Mouse (Mus musculus) liver, postnatal 0 days (tissue): ENCODE data around the gene Mboat2. TPM values are rescaled to one million over a fixed set of nuclear protein-coding genes. Genes with fewer than 3 reads are reported as not detected.

Experiments
- ATAC-seq: fragments of 200-750 bp; cut with Nextera tagmentation; 2 replicates; pipeline ENCODE4 v1.8.0; 2017; ENCODE audit warnings: mild to moderate bottlenecking, moderate library complexity
- DNase-seq: peaks from one replicate; pipeline ENCODE4 v3.0.0-alpha.2; 2016
- H3K27ac ChIP-seq: fragments of 300-500 bp; sonication (generic); 2 replicates; pipeline ENCODE4 v1.5.1; 2014; ENCODE audit warnings: antibody characterized with exemption, moderate library complexity, mild to moderate bottlenecking, low read depth
- H3K27me3 ChIP-seq: fragments of 300-500 bp; sonication (generic); 2 replicates; pipeline ENCODE4 v1.6.1; 2014; ENCODE audit warnings: low read length, control low read depth, mixed read lengths; ENCODE audit not compliant: insufficient read depth
- H3K36me3 ChIP-seq: fragments of 300-500 bp; sonication (generic); replicated peaks from 2 replicates; pipeline ENCODE4 v1.6.1; 2014; ENCODE audit warnings: mild to moderate bottlenecking, control low read depth, low read length, moderate library complexity, mixed read lengths; ENCODE audit not compliant: insufficient read depth
- H3K4me1 ChIP-seq: fragments of 300-500 bp; sonication (generic); 2 replicates; pipeline ENCODE4 v1.6.1; 2014; ENCODE audit warnings: antibody characterized with exemption, mild to moderate bottlenecking, control low read depth; ENCODE audit not compliant: insufficient read depth
- H3K4me2 ChIP-seq: fragments of 300-500 bp; sonication (generic); 2 replicates; pipeline ENCODE4 v1.6.1; 2014; ENCODE audit warnings: low read depth, mild to moderate bottlenecking, low read length, moderate library complexity, mixed read lengths
- H3K4me3 ChIP-seq: fragments of 300-500 bp; sonication (generic); 2 replicates; pipeline ENCODE4 v1.5.1; 2014; ENCODE audit warnings: low read depth, low read length
- H3K9ac ChIP-seq: fragments of 300-500 bp; sonication (generic); replicated peaks from 2 replicates; pipeline ENCODE4 v1.6.1; 2014; ENCODE audit warnings: mild to moderate bottlenecking, moderate library complexity
- H3K9me3 ChIP-seq: fragments of 300-500 bp; sonication (generic); 2 replicates; pipeline ENCODE4 v1.6.1; 2016; ENCODE audit warnings: mild to moderate bottlenecking, control low read depth, low read length, mixed read lengths
- CTCF ChIP-seq: sonication (generic); IDR thresholded peaks from 2 replicates; pipeline ENCODE4 v1.5.1; 2016; ENCODE audit warnings: antibody characterized with exemption, low read depth
- EP300 ChIP-seq: IDR thresholded peaks from 2 replicates; pipeline ENCODE4 v1.6.1; 2016; ENCODE audit warnings: antibody characterized with exemption, low read depth, mild to moderate bottlenecking
- WGBS: fragments of 180-500 bp; shearing (Covaris S2); extraction: QIAGEN DNeasy Blood & Tissue Kit; methylation state at CpG from one replicate; pipeline ENCODE4 v1.1.7; 2014; ENCODE audit not compliant: insufficient replicate concordance; 5-methylcytosine and 5-hydroxymethylcytosine counted together
- polyA plus RNA-seq: library from polyadenylated mRNA; unstranded; fragments of >200 nt; fragmentation: Nextera tagmentation; extraction: Ambion mirVana; gene quantifications from 2 replicates; pipeline ENCODE4 v1.2.1, GENCODE M21; 2015

Mboat2 gene
- polyA plus RNA-seq, 1 experiment from 2014 or later = 2.0 TPM

DNA sequence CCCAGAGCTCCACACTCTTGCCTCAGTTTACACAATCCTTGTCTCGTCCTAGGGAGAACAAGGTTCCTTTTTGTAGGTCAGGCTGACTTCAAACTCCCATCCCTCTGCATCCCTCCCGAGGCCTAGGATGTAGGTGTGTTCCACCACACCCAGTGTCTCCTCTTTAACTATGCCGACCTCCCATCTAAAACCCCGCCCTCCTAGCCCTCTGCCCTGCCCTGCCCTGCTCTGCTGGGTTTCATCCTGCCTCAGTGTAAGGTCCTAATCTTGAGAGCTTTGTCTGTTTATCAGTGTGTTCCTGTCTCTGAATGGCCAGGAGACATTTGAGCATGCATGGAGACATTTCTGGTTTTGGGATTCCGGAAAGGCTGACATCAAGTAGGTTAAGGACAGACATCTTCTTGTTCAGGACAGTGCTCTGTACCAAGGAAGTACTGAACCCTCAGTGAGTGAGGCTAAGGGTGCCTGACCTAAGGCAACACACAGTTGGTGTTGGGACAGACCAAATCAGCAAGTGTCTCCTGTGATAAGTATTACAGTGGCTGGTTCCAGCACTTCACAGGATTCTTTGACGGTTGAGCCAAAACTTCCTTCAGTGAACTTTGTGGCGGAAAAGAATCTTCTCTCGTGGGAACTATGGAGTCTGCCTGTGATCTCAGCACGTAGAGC lies 112.1 kb downstream of the Mboat2 start:
- peak overlapping the region; percentile 26; the same call in 1 of the 2 replicates for H3K27ac ChIP-seq
- no peaks in the 10 kb centered on the region for H3K9me3 ChIP-seq
- no peak overlapping the region for H3K9ac ChIP-seq
- H3K4me1 ChIP-seq = peaks cover 2% of the 10 kb centered on the region; the same call in 1 of the 2 replicates
- WGBS = 65% methylated on average over 9 of the region's 9 CpGs
- no peaks in the 10 kb centered on the region for H3K27me3 ChIP-seq
- peak; percentile 26 for DNase-seq
- ATAC-seq = peak; percentile 79
- no peak overlapping the region for H3K4me3 ChIP-seq
- TF ChIP-seq CTCF (no peak), EP300 (no peak)
- no peaks in the 10 kb centered on the region for H3K36me3 ChIP-seq
- H3K4me2 ChIP-seq = peak overlapping the region; percentile 8; the same call in 1 of the 2 replicates

GRCm38 (mm10) chr12:24943427-24943826 lies 112.7 kb downstream of the Mboat2 start:
- no peak overlapping the region; the same call in 1 of the 2 replicates for H3K27ac ChIP-seq
- peaks cover 2% of the 10 kb centered on the region; the same call in 1 of the 2 replicates for H3K4me1 ChIP-seq
- no peaks in the 10 kb centered on the region for H3K36me3 ChIP-seq
- DNase-seq = peak; percentile 31
- WGBS = 67% methylated on average over 4 of the region's 4 CpGs
- TF ChIP-seq CTCF (no peak), EP300 (peak; percentile 78)
- H3K4me3 ChIP-seq = no peak overlapping the region
- H3K4me2 ChIP-seq = no peak overlapping the region
- peak; percentile 71 for ATAC-seq
- H3K9me3 ChIP-seq = no peaks in the 10 kb centered on the region
- H3K9ac ChIP-seq = no peak overlapping the region
- H3K27me3 ChIP-seq = no peaks in the 10 kb centered on the region

- ATAC-seq = no peak
- Histone ChIP-seq H3K9ac (no peak overlapping the region), H3K27me3 (no peaks in the 10 kb centered on the region), H3K4me2 (no peak overlapping the region), H3K4me1 (peaks cover 2% of the 10 kb centered on the region; the same call in 1 of the 2 replicates), H3K9me3 (no peaks in the 10 kb centered on the region), H3K27ac (no peak overlapping the region), H3K4me3 (no peak overlapping the region), H3K36me3 (no peaks in the 10 kb centered on the region)
- no peak for DNase-seq
- TF ChIP-seq EP300 = no peak
- TF ChIP-seq CTCF = no peak
- 92% methylated on average over 7 of the region's 7 CpGs for WGBS
Observed at GRCm38 (mm10) chr12:24944597-24944996, 113.9 kb downstream of the Mboat2 start.

DNA sequence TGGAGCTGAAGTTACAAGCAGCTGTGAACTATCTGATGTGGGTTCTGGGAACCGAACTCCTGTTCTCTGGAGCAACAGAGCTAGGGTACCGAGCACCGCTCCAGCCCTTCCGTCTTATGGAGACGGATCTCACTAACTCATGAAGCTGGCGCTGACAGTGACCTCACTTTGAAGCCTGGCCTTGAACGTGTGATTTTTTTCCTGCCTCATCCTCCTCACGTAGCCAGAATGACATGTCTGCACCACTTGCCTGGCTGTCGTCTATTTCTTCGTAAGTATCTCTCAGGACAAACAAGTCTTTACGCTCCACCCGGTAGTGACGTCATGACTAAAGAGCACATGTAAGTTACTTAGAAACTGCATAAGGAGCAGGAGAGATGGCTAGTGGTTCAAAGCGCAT lies 116.4 kb downstream of the Mboat2 start:
- Histone ChIP-seq H3K4me2 (no peak overlapping the region), H3K4me1 (peaks cover 2% of the 10 kb centered on the region; the same call in 1 of the 2 replicates), H3K36me3 (no peaks in the 10 kb centered on the region), H3K9me3 (no peaks in the 10 kb centered on the region), H3K4me3 (no peak overlapping the region), H3K9ac (no peak overlapping the region), H3K27ac (no peak overlapping the region), H3K27me3 (no peaks in the 10 kb centered on the region)
- ATAC-seq = no peak
- no peak for DNase-seq
- TF ChIP-seq EP300 = no peak
- 88% methylated on average over 14 of the region's 14 CpGs for WGBS

DNA sequence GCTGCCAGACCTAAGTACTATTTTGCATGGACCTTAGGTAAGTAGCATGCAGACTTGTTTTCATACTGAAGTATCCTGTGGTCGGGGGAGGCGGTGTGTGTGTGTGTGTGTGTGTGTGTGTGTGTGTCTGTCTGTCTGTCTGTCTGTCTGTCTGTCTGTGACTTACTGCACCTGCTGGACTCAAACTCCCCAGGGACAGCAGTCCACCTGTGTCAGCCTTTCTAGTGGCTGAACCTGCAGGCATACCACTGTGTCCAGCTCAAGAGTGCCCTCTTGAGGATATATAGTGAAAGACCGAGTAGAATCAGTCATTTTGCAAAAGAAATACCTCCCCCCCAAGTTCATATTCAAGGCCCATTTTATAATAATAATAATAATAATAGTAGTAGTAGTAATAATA lies 117.7 kb downstream of the Mboat2 start:
- no peak overlapping the region for H3K9ac ChIP-seq
- no peaks in the 10 kb centered on the region for H3K36me3 ChIP-seq
- no peak overlapping the region for H3K27ac ChIP-seq
- 61% methylated on average over 3 of the region's 3 CpGs for WGBS
- H3K9me3 ChIP-seq = no peaks in the 10 kb centered on the region
- peak; percentile 27 for DNase-seq
- TF ChIP-seq CTCF = peak; percentile 85
- TF ChIP-seq EP300 = no peak
- peak; percentile 53 for ATAC-seq
- H3K4me1 ChIP-seq = 0 out of 2 replicates have a peak, but pooled peaks cover 2% of the 10 kb centered on the region
- no peak overlapping the region for H3K4me3 ChIP-seq
- no peaks in the 10 kb centered on the region for H3K27me3 ChIP-seq
- no peak overlapping the region for H3K4me2 ChIP-seq

- 85% methylated on average over 7 of the region's 7 CpGs for WGBS
- TF ChIP-seq EP300 (no peak), CTCF (peak; percentile 72)
- DNase-seq = peak; percentile 38
Observed at GRCm38 (mm10) chr12:24950376-24951046, 119.8 kb downstream of the Mboat2 start.

More at GRCm38 (mm10) chr12:24950376-24951046, 119.8 kb downstream of the Mboat2 start:
- no peaks in the 10 kb centered on the region for H3K27me3 ChIP-seq
- no peaks in the 10 kb centered on the region for H3K4me1 ChIP-seq
- H3K4me2 ChIP-seq = no peak overlapping the region
- no peak overlapping the region for H3K27ac ChIP-seq
- H3K9ac ChIP-seq = no peak overlapping the region
- no peaks in the 10 kb centered on the region for H3K9me3 ChIP-seq
- H3K4me3 ChIP-seq = no peak overlapping the region
- no peak for ATAC-seq
- no peaks in the 10 kb centered on the region for H3K36me3 ChIP-seq
